Mouse (Mus musculus) CH12.LX (cell line): ENCODE measurements around the gene Rbm46. TPM values are rescaled to one million over a fixed set of nuclear protein-coding genes. Genes with fewer than 3 reads are reported as not detected.
A peak's percentile ranks its signal among the peaks of the same experiment; 100 is the strongest.

Experiments used
- DNase-seq: peaks from one replicate; pipeline ENCODE4 v3.0.0-alpha.2; 2013; ENCODE audit errors: extremely low read depth
- H3K27ac ChIP-seq: 2 replicates; pipeline ENCODE4 v1.5.1; 2012; ENCODE audit warnings: low read depth, mild to moderate bottlenecking, control low read depth, moderate library complexity; ENCODE audit not compliant: insufficient read depth
- H3K27me3 ChIP-seq: replicated peaks from 2 replicates; pipeline ENCODE3; 2012; ENCODE audit warnings: inconsistent platforms
- H3K36me3 ChIP-seq, 2 experiments: replicated peaks in 1 of 2; 2 replicates each; pipeline versions ENCODE3 to v1.6.1; 2012; ENCODE audit warnings: inconsistent platforms in 1 of 2, low read length in 1 of 2, mild to moderate bottlenecking in 1 of 2, mixed read lengths in 1 of 2, moderate library complexity in 1 of 2; ENCODE audit not compliant: control insufficient read depth in 1 of 2, insufficient read depth in 1 of 2
- H3K4me1 ChIP-seq, 2 experiments: 2 replicates each; pipeline ENCODE4 v1.6.1; 2012; ENCODE audit warnings: inconsistent platforms in 1 of 2, moderate library complexity in 1 of 2; ENCODE audit not compliant: insufficient read depth in 2 of 2, control insufficient read depth in 1 of 2
- H3K4me2 ChIP-seq: 2 replicates; pipeline ENCODE4 v1.6.1; 2012; ENCODE audit warnings: low read depth, mild to moderate bottlenecking, control low read depth; ENCODE audit not compliant: poor library complexity, insufficient read depth, severe bottlenecking
- H3K4me3 ChIP-seq, 3 experiments: fragments of 150-350 bp in 1 of 3; sonication (generic) in 1 of 3; replicated peaks in 1 of 3; 2 replicates each; pipeline versions ENCODE3 to v1.5.1; 2011 to 2012; ENCODE audit warnings: low read depth in 2 of 3, low read length in 2 of 3, mild to moderate bottlenecking in 2 of 3, moderate library complexity in 2 of 3, control low read depth in 1 of 3, improper control_type of control experiment in 1 of 3, inconsistent platforms in 1 of 3, mixed read lengths in 1 of 3; ENCODE audit not compliant: poor library complexity in 1 of 3
- H3K79me2 ChIP-seq: replicated peaks from 2 replicates; pipeline ENCODE4 v1.6.1; 2012; ENCODE audit warnings: mild to moderate bottlenecking, moderate library complexity; ENCODE audit not compliant: control insufficient read depth, poor library complexity, insufficient read depth, severe bottlenecking; ENCODE audit errors: extremely low read depth
- H3K9ac ChIP-seq: 2 replicates; pipeline ENCODE4 v1.6.1; 2012; ENCODE audit warnings: low read depth, mild to moderate bottlenecking, control low read depth, moderate library complexity; ENCODE audit not compliant: insufficient read depth
- H3K9me3 ChIP-seq: replicated peaks from 2 replicates; pipeline ENCODE3; 2012; ENCODE audit warnings: low read length, inconsistent platforms, mixed read lengths
- CTCF ChIP-seq, 2 experiments: IDR thresholded peaks in 1 of 2; conservative IDR thresholded peaks in 1 of 2; 2 replicates each; pipeline ENCODE4 v1.5.1; 2011 to 2012; ENCODE audit warnings: low read depth in 2 of 2, low read length in 2 of 2, improper control_type of control experiment in 1 of 2, inconsistent platforms in 1 of 2, mild to moderate bottlenecking in 1 of 2, moderate library complexity in 1 of 2
- ELF1 ChIP-seq: IDR thresholded peaks from 2 replicates; pipeline ENCODE4 v1.6.1; 2014; ENCODE audit warnings: low read depth, mild to moderate bottlenecking, inconsistent platforms, low read length, improper control_type of control experiment
- EP300 ChIP-seq: IDR thresholded peaks from 2 replicates; pipeline ENCODE4 v1.6.1; 2011; ENCODE audit warnings: low read length, improper control_type of control experiment
- ETS1 ChIP-seq: conservative IDR thresholded peaks from 2 replicates; pipeline ENCODE4 v1.6.1; 2012; ENCODE audit warnings: low read depth, mild to moderate bottlenecking, inconsistent platforms, low read length, improper control_type of control experiment, moderate library complexity
- MAFK ChIP-seq: IDR thresholded peaks from 2 replicates; pipeline ENCODE4 v1.6.1; 2011; ENCODE audit warnings: low read length, improper control_type of control experiment; ENCODE audit not compliant: insufficient replicate concordance
- MXI1 ChIP-seq: IDR thresholded peaks from 2 replicates; pipeline ENCODE4 v1.6.1; 2011; ENCODE audit warnings: mild to moderate bottlenecking, low read depth, low read length, improper control_type of control experiment
- MYC ChIP-seq: IDR thresholded peaks from 2 replicates; pipeline ENCODE4 v1.6.1; 2011; ENCODE audit warnings: low read depth, mild to moderate bottlenecking, improper control_type of control experiment, low read length
- NRF1 ChIP-seq: IDR thresholded peaks from 2 replicates; pipeline ENCODE4 v1.6.1; 2014; ENCODE audit warnings: low read depth, mild to moderate bottlenecking, inconsistent platforms, low read length, improper control_type of control experiment, moderate library complexity
- PAX5 ChIP-seq: IDR thresholded peaks from 2 replicates; pipeline ENCODE4 v1.6.1; 2012; ENCODE audit warnings: low read length, inconsistent platforms, mixed read lengths
- POLR2A ChIP-seq: IDR thresholded peaks from 2 replicates; pipeline ENCODE4 v1.6.1; 2011; ENCODE audit warnings: low read depth, mild to moderate bottlenecking, improper control_type of control experiment, low read length
- RAD21 ChIP-seq: IDR thresholded peaks from 2 replicates; pipeline ENCODE4 v1.6.1; 2011; ENCODE audit warnings: low read depth, mild to moderate bottlenecking, low read length, improper control_type of control experiment, moderate library complexity
- SMC3 ChIP-seq: IDR thresholded peaks from 2 replicates; pipeline ENCODE4 v1.6.1; 2011; ENCODE audit warnings: low read depth, low read length, improper control_type of control experiment
- TBP ChIP-seq: conservative IDR thresholded peaks from 2 replicates; pipeline ENCODE4 v1.6.1; 2011; ENCODE audit warnings: low read depth, low read length, improper control_type of control experiment
- ZC3H11A ChIP-seq: IDR thresholded peaks from 2 replicates; pipeline ENCODE4 v1.6.1; 2012; ENCODE audit warnings: low read depth, mild to moderate bottlenecking, inconsistent platforms, low read length, improper control_type of control experiment
- ZKSCAN1 ChIP-seq: IDR thresholded peaks from 2 replicates; pipeline ENCODE4 v1.6.1; 2012; ENCODE audit warnings: low read depth, inconsistent platforms, low read length, improper control_type of control experiment, borderline replicate concordance
- ZNF384 ChIP-seq: IDR thresholded peaks from 2 replicates; pipeline ENCODE4 v1.6.1; 2012; ENCODE audit warnings: low read depth, low read length, improper control_type of control experiment, inconsistent platforms
- dilution Hi-C: fragments of 300-500 bp; cut with MboI; formaldehyde crosslinking; loops from 2 replicates; pipeline ENCODE4 v1.14.3; 2020; ENCODE audit warnings: low sequenced_read_pairs; ENCODE audit not compliant: extremely low pct_unique_long_range_greater_than_20kb, extremely low pct_ligation_motif_present
- in situ Hi-C: fragments of 300-500 bp; cut with MboI; formaldehyde crosslinking; loops from 3 replicates; pipeline ENCODE4 v1.14.3; 2019; ENCODE audit warnings: low sequenced_read_pairs, low pct_ligation_motif_present, low pct_unique_long_range_greater_than_20kb, mixed read lengths
- polyA plus RNA-seq: library from polyadenylated mRNA; unstranded; fragments of >175 nt; gene quantifications from 2 replicates; pipeline ENCODE4 v1.2.1, GENCODE M21; 2012; ENCODE audit warnings: low read depth; ENCODE audit not compliant: insufficient read length
- total RNA-seq, 2 experiments: library from RNA; depleted of rRNA; stranded (reverse); fragments of 300-350 nt in 1 of 2; fragments of >200 nt in 1 of 2; gene quantifications; 2 replicates each; pipeline ENCODE4 v1.2.3; 2012 to 2014

Rbm46 gene
- total and polyA plus RNA-seq, 3 experiments: not detected

DNA sequence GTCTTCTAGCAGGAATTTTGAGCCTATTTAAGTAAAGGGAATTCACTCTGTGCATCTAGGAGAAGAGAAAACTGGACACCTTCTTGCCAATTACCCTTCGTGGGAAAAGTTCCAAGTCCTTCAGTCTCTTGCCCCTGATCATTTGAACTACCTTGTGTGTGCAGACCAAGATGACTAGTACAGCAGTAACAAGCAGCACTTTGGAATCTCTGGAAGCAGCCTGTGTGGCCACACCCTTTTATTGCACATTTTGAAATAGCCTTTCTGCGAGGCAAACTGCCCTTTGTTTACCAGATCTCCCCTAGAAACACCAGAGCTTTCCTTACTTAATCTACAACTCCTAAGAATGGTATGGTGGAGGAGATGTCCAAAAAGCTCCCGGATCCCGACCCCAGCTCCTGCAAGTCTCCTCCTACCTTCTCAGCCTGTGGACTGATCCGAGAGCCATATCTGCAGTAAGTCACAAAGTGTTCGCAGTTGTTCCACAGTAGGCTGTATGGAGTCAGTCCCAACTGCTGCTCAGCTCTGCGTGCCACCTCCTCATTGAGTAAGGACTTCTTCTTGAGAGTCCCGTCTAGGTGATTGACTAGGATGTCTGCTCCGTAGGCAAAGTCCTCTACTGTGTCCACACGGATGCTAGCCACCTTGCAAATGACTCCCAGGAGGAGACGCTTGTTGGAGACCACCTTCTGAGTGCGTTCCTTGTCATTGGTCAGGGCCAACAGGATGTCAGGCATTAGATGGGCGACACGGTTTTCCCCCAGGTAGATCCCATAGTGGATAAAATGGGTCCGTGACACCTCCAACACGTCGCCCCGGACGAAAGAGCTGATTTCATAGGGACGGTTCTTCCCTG lies 26.7 kb upstream of the Rbm46 start:
- dilution Hi-C loops: no loop called here

GRCm38 (mm10) chr3:82888842-82889241 lies 12.6 kb upstream of the Rbm46 start:
- H3K9ac ChIP-seq: no peak overlapping the region
- no peak for TF ChIP-seq TBP
- no peak for TF ChIP-seq PAX5
- in situ Hi-C loops (no loop called here), dilution Hi-C loops (no loop called here)
- H3K27ac ChIP-seq: no peak overlapping the region
- DNase-seq: no peak
- no peak overlapping the region for H3K4me3 ChIP-seq
- no peaks in the 10 kb centered on the region for H3K79me2 ChIP-seq
- H3K9me3 ChIP-seq: no peaks in the 10 kb centered on the region
- H3K36me3 ChIP-seq: no peaks in the 10 kb centered on the region
- no peak overlapping the region for H3K4me2 ChIP-seq
- H3K4me1 ChIP-seq: no peaks in the 10 kb centered on the region
- H3K27me3 ChIP-seq: no peaks in the 10 kb centered on the region

More for the DNA sequence above, 26.7 kb upstream of the Rbm46 start:
- Histone ChIP-seq H3K9me3 (no peaks in the 10 kb centered on the region), H3K79me2 (no peaks in the 10 kb centered on the region), H3K9ac (no peak overlapping the region), H3K27me3 (no peaks in the 10 kb centered on the region), H3K4me2 (no peak overlapping the region), H3K27ac (no peak overlapping the region), H3K4me1 (no peaks in the 10 kb centered on the region), H3K36me3 (no peaks in the 10 kb centered on the region), H3K4me3 (no peak overlapping the region)
- DNase-seq: no peak
- in situ Hi-C loops: no loop called here
- TF ChIP-seq ETS1 (no peak), POLR2A (no peak), MYC (no peak)

DNA sequence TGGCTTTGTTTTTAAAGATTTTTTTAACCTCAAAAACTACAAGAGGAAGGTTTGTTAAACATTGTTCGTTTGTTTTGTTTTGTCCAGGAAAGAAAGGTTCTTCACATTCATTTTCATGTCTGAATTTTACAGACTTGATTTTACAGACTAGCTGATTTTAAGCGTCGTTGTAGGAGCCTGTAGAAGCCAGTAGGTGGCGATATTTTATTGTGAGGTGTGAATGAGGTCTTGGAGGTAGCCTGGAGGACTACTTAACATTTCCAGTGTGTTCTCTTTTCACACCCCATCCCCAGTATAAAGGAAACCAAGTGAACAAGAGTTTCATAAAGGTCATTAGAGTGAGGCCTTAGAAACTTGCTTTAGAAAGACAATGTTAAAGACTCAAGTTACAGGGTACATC lies 975 bp upstream of the Rbm46 start:
- dilution Hi-C loops: no loop called here

More for the DNA sequence above, 975 bp upstream of the Rbm46 start:
- H3K79me2 ChIP-seq: no peaks in the 10 kb centered on the region
- peak; percentile 43 for DNase-seq
- TF ChIP-seq MAFK: no peak
- TF ChIP-seq ZNF384: no peak
- TF ChIP-seq RAD21: peak; percentile 71
- no peak for TF ChIP-seq EP300
- peak; percentile 64 for TF ChIP-seq SMC3
- no peak for TF ChIP-seq ZKSCAN1
- peak; percentile 57 to 75 for TF ChIP-seq CTCF (conservative IDR thresholded peaks at IDR 0.05 in 1 of 2, IDR thresholded peaks at IDR 0.05 in 1 of 2; ENCODE audit: low read depth in 2 of 2, low read length in 2 of 2)
- TF ChIP-seq MXI1: no peak
- no peak for TF ChIP-seq ELF1
- no peak for TF ChIP-seq NRF1
- TF ChIP-seq ZC3H11A: no peak
- TF ChIP-seq, all 38 proteins: peak for 3
- no peaks in the 10 kb centered on the region for H3K36me3 ChIP-seq
- no peak overlapping the region for H3K4me2 ChIP-seq
- in situ Hi-C loops: loop anchor here (10.0 kb wide), 1 partner anchor 178 kb away; the partner anchor contains the start of gene Plrg1
- H3K9me3 ChIP-seq: peaks cover 3% of the 10 kb centered on the region
- no peaks in the 10 kb centered on the region for H3K27me3 ChIP-seq
- H3K27ac ChIP-seq: no peak overlapping the region
- H3K9ac ChIP-seq: no peak overlapping the region
- peaks cover 0 to 4% of the 10 kb centered on the region in 2 experiments; a peak in 1 of 4 replicates for H3K4me1 ChIP-seq
- H3K4me3 ChIP-seq: no peak overlapping the region
